Mouse (Mus musculus) ES-E14 (cell line): ENCODE results near the gene Fuom.

Experiments
- CHD2 ChIP-seq: IDR thresholded peaks from 2 replicates; pipeline ENCODE4 v1.6.1; 2014; ENCODE audit warnings: mild to moderate bottlenecking, low read depth, low read length, inconsistent platforms
- HCFC1 ChIP-seq: IDR thresholded peaks from 2 replicates; pipeline ENCODE4 v1.6.1; 2012; ENCODE audit warnings: low read length, inconsistent platforms, borderline replicate concordance; ENCODE audit not compliant: insufficient read depth
- MAFK ChIP-seq: IDR thresholded peaks from 2 replicates; pipeline ENCODE4 v1.6.1; 2014; ENCODE audit warnings: mild to moderate bottlenecking, low read depth, low read length, inconsistent platforms; ENCODE audit not compliant: insufficient read depth
- ZC3H11A ChIP-seq: IDR thresholded peaks from 2 replicates; pipeline ENCODE4 v1.6.1; 2012; ENCODE audit warnings: low read depth, mild to moderate bottlenecking, inconsistent platforms, low read length, borderline replicate concordance
- ZNF384 ChIP-seq: IDR thresholded peaks from 2 replicates; pipeline ENCODE4 v1.6.1; 2012; ENCODE audit warnings: low read depth, low read length, inconsistent platforms

DNA sequence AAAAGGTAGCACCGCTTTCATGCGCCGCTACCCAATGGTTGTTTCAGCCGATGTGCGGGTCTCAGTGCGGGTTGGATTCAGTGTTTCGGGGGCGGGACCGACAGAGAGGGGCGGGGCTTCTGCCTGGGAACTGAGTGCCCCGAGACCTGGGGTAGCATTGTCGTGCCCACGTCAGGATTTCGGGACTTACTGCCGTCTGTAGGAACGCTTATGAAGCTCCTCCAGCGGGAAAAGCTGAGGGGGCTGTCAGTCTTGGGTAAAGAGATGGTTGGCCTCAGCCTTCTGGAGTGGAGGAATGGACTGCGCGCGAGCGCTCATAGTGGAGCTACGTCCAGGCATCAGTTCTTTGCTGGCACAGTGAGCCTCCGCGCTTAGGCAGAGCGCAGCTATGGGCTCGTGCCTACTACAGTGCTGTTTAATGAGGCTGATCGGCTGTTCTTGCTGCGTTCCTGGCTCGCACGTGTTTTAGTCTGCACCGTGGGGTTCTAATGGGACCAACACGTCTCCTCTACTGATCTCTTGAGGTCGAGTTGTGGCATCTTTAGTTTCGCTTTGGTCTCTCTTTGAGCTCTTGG, 53.0 kb downstream of the Fuom start:
- TF ChIP-seq HCFC1, result no peak
- TF ChIP-seq CHD2, result no peak
- TF ChIP-seq ZNF384, result no peak
- TF ChIP-seq ZC3H11A, result no peak
- TF ChIP-seq MAFK, result no peak
